Mouse (Mus musculus) erythroblast, embryonic 14.5 days (primary cell): ENCODE results near the gene Efna5.

ENCODE experiments used
- GATA1 ChIP-seq: IDR thresholded peaks from 2 replicates; pipeline ENCODE4 v1.6.1; 2012; ENCODE audit warnings: low read length, inconsistent platforms, mixed read lengths
- TAL1 ChIP-seq: IDR thresholded peaks from 3 replicates; pipeline ENCODE4 v1.6.1; 2012; ENCODE audit warnings: low read length, inconsistent platforms, mixed read lengths

DNA sequence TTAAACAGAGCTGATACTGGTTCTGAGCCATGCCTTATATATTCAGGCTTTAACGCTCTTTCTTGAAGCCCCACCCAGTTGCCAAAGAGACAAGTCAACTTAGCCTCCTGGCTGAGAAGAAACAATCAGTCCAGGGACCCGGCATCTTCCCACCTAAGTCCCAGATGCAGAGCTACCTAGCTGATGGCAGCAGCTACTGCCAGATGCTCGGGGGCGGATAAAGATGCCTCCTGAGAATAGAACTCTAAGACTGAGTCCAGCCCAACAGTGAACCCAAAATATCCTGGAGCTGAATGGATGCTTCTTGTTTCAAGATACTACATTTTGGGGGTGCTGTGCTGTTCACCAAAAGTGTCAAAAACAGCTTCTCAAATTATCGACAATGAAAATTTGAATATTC lies 8.9 kb upstream of the Efna5 start:
- TF ChIP-seq GATA1 (no peak), TAL1 (no peak)
